Mouse (Mus musculus): Measurements from ENCODE around the gene Hdhd3.

GRCm38 (mm10) chr4:62468158-62468557 lies 35.1 kb downstream of the Hdhd3 start:
- no peak for TF ChIP-seq POLR2A (IDR thresholded peaks at IDR 0.05; ENCODE audit: insufficient read depth, low read length)
- no peak for TF ChIP-seq EP300 (IDR thresholded peaks at IDR 0.05; ENCODE audit: insufficient read depth, low read depth, low read length)

Data from ES-Bruce4 (cell line).